Mouse (Mus musculus) ES-Bruce4 (cell line): Measurements from ENCODE around the gene Mroh2a.

Experiments used
- CTCF ChIP-seq: IDR thresholded peaks from one replicate; pipeline ENCODE4 v1.8.1; 2011; ENCODE audit warnings: low read depth, low read length
- EP300 ChIP-seq: IDR thresholded peaks from 2 replicates; pipeline ENCODE4 v1.6.1; 2011; ENCODE audit warnings: low read depth, low read length; ENCODE audit not compliant: insufficient read depth
- POLR2A ChIP-seq: IDR thresholded peaks from one replicate; pipeline ENCODE4 v1.8.1; 2011; ENCODE audit warnings: low read length; ENCODE audit not compliant: insufficient read depth

GRCm38 (mm10) chr1:88307180-88307579 lies 80.4 kb downstream of the Mroh2a start:
- TF ChIP-seq POLR2A (no peak), CTCF (no peak), EP300 (no peak)
